Mouse (Mus musculus): ENCODE results near the gene Izumo4. TPM values are rescaled to one million over a fixed set of nuclear protein-coding genes. Genes with fewer than 3 reads are reported as not detected.
A peak's percentile ranks its signal among the peaks of the same experiment; 100 is the strongest.

Izumo4 gene
- polyA plus RNA-seq, 1 experiment from 2014 or later: 8.5 TPM

GRCm38 (mm10) chr10:80692249-80693165 is 9.5 kb upstream of the Izumo4 start:
- Histone ChIP-seq H3K4me1 (ENCODE audit: control insufficient read depth, insufficient read depth, low read length) (peaks cover 22% of the 10 kb centered on the region), H3K27me3 (ENCODE audit: control insufficient read depth, insufficient read depth, low read length) (no peaks in the 10 kb centered on the region), H3K9ac (ENCODE audit: low read depth, low read length) (peak overlapping the region; percentile 39; the same call in 1 of the 2 replicates), H3K36me3 (ENCODE audit: control insufficient read depth, insufficient read depth, low read length) (peaks cover 18% of the 10 kb centered on the region), H3K9me3 (replicated peaks; ENCODE audit: control insufficient read depth, low read length) (no peaks in the 10 kb centered on the region), H3K4me2 (no peak overlapping the region), H3K27ac (ENCODE audit: low read depth, low read length) (no peak overlapping the region), H3K4me3 (ENCODE audit: low read depth, low read length) (no peak overlapping the region)
- WGBS (ENCODE audit: insufficient replicate concordance): 73% methylated on average over 14 of the region's 14 CpGs
- no peak for ATAC-seq (replicated peaks; ENCODE audit: insufficient number of reproducible peaks, low FRiP score, low TSS enrichment)

DNA sequence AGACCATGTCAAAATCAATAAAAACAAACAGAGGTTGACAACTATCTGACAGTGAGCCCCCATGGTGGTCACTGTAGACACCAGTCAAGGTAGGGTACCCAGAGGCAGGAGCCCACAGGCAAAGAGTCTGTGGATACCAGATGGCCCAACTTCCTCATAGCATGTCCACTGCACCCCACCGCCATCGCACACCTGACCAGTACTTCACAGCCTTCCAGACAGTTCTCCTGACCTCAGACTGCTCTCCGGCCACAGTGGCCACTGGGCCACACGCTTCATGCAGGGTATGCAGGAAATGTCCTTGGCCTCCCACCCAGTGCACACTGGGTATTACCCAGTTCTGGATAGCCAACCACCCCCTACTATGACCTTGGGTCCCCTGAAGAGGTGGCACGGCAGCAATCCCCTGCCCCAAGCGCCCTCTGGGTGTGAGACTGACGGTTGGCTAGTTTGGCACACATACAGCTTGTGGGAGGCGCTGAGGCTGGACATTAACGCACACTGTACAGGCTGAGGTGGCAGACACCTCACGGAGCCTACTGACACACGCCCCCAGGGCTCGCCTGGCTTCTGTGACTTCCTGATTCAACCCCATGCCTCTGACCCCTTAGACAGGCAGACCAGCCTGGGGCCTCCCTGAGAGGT is 8.5 kb upstream of the Izumo4 start:
- ATAC-seq (replicated peaks; ENCODE audit: insufficient number of reproducible peaks, low FRiP score, low TSS enrichment): no peak
- peaks cover 18% of the 10 kb centered on the region for H3K36me3 ChIP-seq (ENCODE audit: control insufficient read depth, insufficient read depth, low read length)
- H3K27ac ChIP-seq (ENCODE audit: low read depth, low read length): no peak overlapping the region
- H3K4me1 ChIP-seq (ENCODE audit: control insufficient read depth, insufficient read depth, low read length): peaks cover 26% of the 10 kb centered on the region
- 89% methylated on average over 12 of the region's 12 CpGs for WGBS (ENCODE audit: insufficient replicate concordance)
- H3K4me2 ChIP-seq: peak overlapping the region; percentile 2; the same call in 1 of the 2 replicates
- no peak overlapping the region; the same call in 1 of the 2 replicates for H3K9ac ChIP-seq (ENCODE audit: low read depth, low read length)
- H3K27me3 ChIP-seq (ENCODE audit: control insufficient read depth, insufficient read depth, low read length): no peaks in the 10 kb centered on the region
- no peaks in the 10 kb centered on the region for H3K9me3 ChIP-seq (replicated peaks; ENCODE audit: control insufficient read depth, low read length)
- no peak overlapping the region for H3K4me3 ChIP-seq (ENCODE audit: low read depth, low read length)

DNA sequence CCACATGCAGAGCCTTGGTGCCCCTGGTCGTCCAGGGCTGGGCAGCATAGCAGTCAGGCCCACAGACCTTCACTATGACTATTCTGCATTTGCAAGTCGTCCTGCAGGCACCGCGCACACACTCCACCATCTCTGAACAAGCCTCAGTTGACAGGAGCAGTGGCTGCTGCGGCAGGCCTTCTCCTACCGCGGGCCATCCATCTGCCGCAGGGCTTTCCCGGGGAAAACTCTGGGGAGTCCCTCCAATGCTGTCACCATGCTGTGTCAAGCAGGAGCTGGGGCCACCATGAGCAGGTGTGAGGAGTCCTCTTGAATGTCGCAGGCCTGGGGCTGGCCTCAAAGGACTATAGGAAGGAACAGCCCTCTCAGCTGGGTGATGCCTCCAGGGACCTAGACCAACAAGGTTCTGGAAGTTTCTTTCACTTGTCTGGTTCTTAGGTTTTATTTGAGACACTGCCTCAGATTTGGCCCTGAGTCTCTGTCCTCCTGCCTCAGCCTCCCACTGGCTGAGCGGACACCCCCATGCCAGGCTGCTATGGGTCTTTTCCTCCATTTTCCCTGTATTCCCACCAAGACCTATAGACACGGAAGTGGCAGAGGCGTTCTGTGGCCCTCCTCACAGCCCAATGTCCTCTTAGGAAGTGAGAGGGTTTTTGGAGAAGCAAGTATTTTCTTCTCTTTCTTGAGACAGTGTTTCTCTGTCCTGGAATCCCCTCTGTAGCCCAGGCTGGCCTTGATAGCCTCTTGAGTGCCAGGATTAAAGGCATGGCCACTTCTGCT is 7.6 kb upstream of the Izumo4 start:
- Histone ChIP-seq H3K9ac (ENCODE audit: low read depth, low read length) (no peak overlapping the region; the same call in 1 of the 2 replicates), H3K36me3 (ENCODE audit: control insufficient read depth, insufficient read depth, low read length) (peaks cover 16% of the 10 kb centered on the region), H3K9me3 (replicated peaks; ENCODE audit: control insufficient read depth, low read length) (no peaks in the 10 kb centered on the region), H3K4me2 (no peak overlapping the region), H3K4me1 (ENCODE audit: control insufficient read depth, insufficient read depth, low read length) (peaks cover 31% of the 10 kb centered on the region), H3K27me3 (ENCODE audit: control insufficient read depth, insufficient read depth, low read length) (no peaks in the 10 kb centered on the region), H3K27ac (ENCODE audit: low read depth, low read length) (no peak overlapping the region), H3K4me3 (ENCODE audit: low read depth, low read length) (no peak overlapping the region)
- ATAC-seq (replicated peaks; ENCODE audit: insufficient number of reproducible peaks, low FRiP score, low TSS enrichment): no peak
- WGBS (ENCODE audit: insufficient replicate concordance): 89% methylated on average over 13 of the region's 13 CpGs

GRCm38 (mm10) chr10:80695186-80695585 is 6.8 kb upstream of the Izumo4 start:
- WGBS (ENCODE audit: insufficient replicate concordance): 67% methylated on average over 2 of the region's 2 CpGs
- ATAC-seq (replicated peaks; ENCODE audit: insufficient number of reproducible peaks, low FRiP score, low TSS enrichment): no peak
- Histone ChIP-seq H3K27me3 (ENCODE audit: control insufficient read depth, insufficient read depth, low read length) (no peaks in the 10 kb centered on the region), H3K36me3 (ENCODE audit: control insufficient read depth, insufficient read depth, low read length) (peaks cover 10% of the 10 kb centered on the region; the same call in 1 of the 2 replicates), H3K4me1 (ENCODE audit: control insufficient read depth, insufficient read depth, low read length) (peaks cover 35% of the 10 kb centered on the region), H3K9me3 (replicated peaks; ENCODE audit: control insufficient read depth, low read length) (no peaks in the 10 kb centered on the region), H3K4me2 (no peak overlapping the region), H3K9ac (ENCODE audit: low read depth, low read length) (peak overlapping the region; percentile 16; the same call in 1 of the 2 replicates), H3K4me3 (ENCODE audit: low read depth, low read length) (no peak overlapping the region), H3K27ac (ENCODE audit: low read depth, low read length) (no peak overlapping the region)

DNA sequence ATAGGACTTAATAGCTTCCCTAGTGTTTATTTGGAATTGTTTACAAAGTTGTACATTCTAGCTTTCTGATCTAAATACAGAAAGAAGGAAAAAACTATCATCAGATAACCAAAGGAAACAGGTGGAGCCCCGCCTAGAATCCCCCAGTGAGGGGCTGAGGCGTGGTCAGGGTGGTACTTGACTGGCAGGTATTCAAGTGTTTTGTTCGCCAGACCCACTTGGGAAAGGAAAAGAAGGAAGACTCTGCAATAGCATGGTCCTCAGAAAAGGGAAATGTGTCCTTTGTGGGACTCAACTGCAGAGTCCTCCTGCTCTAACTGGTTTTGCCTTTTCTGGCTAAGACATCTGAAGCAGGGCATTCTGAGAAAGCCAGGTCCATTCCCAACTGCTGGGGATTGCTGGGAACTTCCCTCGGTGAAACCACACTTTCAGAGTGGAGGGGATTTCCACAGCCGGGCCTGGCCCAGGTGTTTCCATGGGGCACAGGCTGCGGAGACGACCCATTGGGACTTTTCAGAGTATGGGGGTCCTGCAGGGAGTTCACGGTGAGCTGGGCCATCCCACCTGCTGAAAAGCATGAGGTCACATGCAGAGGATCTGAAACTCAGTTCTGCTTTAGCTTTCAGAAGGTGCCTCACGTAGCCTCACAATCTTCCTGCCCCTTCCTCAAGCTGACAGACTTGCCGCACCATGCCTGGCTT is 6.0 kb upstream of the Izumo4 start:
- 67% methylated on average over 10 of the region's 10 CpGs for WGBS (ENCODE audit: insufficient replicate concordance)
- Histone ChIP-seq H3K4me3 (ENCODE audit: low read depth, low read length) (no peak overlapping the region), H3K27me3 (ENCODE audit: control insufficient read depth, insufficient read depth, low read length) (no peaks in the 10 kb centered on the region), H3K4me1 (ENCODE audit: control insufficient read depth, insufficient read depth, low read length) (peaks cover 41% of the 10 kb centered on the region), H3K9me3 (replicated peaks; ENCODE audit: control insufficient read depth, low read length) (no peaks in the 10 kb centered on the region), H3K4me2 (no peak overlapping the region), H3K36me3 (ENCODE audit: control insufficient read depth, insufficient read depth, low read length) (peaks cover 6% of the 10 kb centered on the region; the same call in 1 of the 2 replicates), H3K27ac (ENCODE audit: low read depth, low read length) (no peak overlapping the region; the same call in 1 of the 2 replicates), H3K9ac (ENCODE audit: low read depth, low read length) (0 out of 2 replicates have a peak overlapping the region, but pooled peaks have one; percentile 10)
- no peak for ATAC-seq (replicated peaks; ENCODE audit: insufficient number of reproducible peaks, low FRiP score, low TSS enrichment)

DNA sequence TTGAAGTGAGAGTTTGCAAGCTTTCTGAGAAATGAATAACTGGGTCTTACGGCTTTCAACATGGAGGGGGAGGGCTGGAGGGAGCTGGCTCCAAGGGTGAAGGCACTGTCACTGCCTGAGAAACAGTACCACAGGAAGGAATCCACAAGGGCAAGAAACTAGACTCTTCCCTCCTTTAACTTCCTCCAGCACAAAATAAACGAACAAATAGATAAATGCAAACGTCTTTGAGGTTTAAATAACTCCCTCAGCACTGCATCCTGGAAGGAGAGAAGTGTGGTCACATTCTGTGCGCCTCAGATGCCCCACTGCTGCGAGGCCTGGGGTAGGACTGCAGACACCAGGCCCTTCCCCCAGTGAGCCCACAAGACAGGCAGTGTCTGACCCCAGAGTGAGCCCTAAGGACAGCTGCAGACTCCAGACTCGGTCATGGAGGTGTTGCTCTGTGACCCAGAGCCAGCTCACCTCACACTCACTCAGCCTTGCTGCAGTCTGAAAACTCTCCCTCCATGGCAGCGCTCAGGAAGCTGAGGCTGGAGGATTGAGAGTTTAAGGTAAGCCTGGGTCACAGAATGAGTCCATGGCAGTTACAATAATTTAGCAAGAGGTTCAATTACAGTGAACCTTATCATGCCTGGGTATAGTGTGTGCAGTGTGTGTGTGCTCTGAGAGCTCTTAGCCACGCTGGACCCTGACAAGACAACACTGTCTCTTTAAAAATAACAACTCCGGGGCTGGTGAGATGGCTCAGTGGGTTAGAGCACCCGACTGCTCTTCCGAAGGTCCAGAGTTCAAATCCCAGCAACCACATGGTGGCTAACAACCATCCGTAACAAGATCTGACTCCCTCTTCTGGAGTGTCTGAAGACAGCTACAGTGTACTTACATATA is 5.2 kb upstream of the Izumo4 start:
- no peaks in the 10 kb centered on the region for H3K27me3 ChIP-seq (ENCODE audit: control insufficient read depth, insufficient read depth, low read length)
- no peak overlapping the region for H3K9ac ChIP-seq (ENCODE audit: low read depth, low read length)
- 0 out of 2 replicates have a peak, but pooled peaks cover 5% of the 10 kb centered on the region for H3K36me3 ChIP-seq (ENCODE audit: control insufficient read depth, insufficient read depth, low read length)
- H3K4me2 ChIP-seq: no peak overlapping the region
- ATAC-seq (replicated peaks; ENCODE audit: insufficient number of reproducible peaks, low FRiP score, low TSS enrichment): no peak
- no peak overlapping the region; the same call in 1 of the 2 replicates for H3K27ac ChIP-seq (ENCODE audit: low read depth, low read length)
- 60% methylated on average over 11 of the region's 12 CpGs for WGBS (ENCODE audit: insufficient replicate concordance)
- no peak overlapping the region for H3K4me3 ChIP-seq (ENCODE audit: low read depth, low read length)
- peaks cover 41% of the 10 kb centered on the region for H3K4me1 ChIP-seq (ENCODE audit: control insufficient read depth, insufficient read depth, low read length)
- H3K9me3 ChIP-seq (replicated peaks; ENCODE audit: control insufficient read depth, low read length): no peaks in the 10 kb centered on the region

DNA sequence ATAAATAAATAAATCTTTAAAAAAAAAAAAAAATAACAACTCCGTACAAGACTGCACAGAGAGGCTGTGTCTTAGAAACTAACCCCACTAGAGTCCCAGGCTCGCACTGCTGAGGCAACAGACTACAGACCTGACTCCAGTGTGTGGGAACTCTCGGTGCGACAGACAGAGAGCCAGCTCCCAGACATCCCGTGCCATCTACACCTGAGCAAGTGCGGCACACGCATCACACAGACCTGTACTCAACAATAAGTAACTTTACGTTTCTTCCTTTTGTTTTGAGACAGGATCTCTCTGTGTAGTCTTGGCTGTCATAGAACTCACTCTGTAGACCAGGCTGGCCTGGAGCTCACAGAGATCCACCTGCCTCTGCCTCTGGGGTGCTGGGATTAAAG is 4.6 kb upstream of the Izumo4 start:
- Histone ChIP-seq H3K4me1 (ENCODE audit: control insufficient read depth, insufficient read depth, low read length) (peaks cover 41% of the 10 kb centered on the region), H3K9ac (ENCODE audit: low read depth, low read length) (no peak overlapping the region), H3K36me3 (ENCODE audit: control insufficient read depth, insufficient read depth, low read length) (0 out of 2 replicates have a peak, but pooled peaks cover 5% of the 10 kb centered on the region), H3K27me3 (ENCODE audit: control insufficient read depth, insufficient read depth, low read length) (no peaks in the 10 kb centered on the region), H3K9me3 (replicated peaks; ENCODE audit: control insufficient read depth, low read length) (no peaks in the 10 kb centered on the region), H3K4me2 (peak overlapping the region; percentile 16; the same call in 1 of the 2 replicates), H3K27ac (ENCODE audit: low read depth, low read length) (no peak overlapping the region), H3K4me3 (ENCODE audit: low read depth, low read length) (no peak overlapping the region)
- no peak for ATAC-seq (replicated peaks; ENCODE audit: insufficient number of reproducible peaks, low FRiP score, low TSS enrichment)
- 90% methylated on average over 8 of the region's 8 CpGs for WGBS (ENCODE audit: insufficient replicate concordance)
